Mouse (Mus musculus): ENCODE data around the gene Wdr70. TPM values are rescaled to one million over a fixed set of nuclear protein-coding genes. Genes with fewer than 3 reads are reported as not detected.

The Wdr70 gene
- total and polyA plus RNA-seq, 3 experiments: 21.9 to 37.1 (median 23.6) TPM

GRCm38 (mm10) chr15:8011418-8011817 is 87.6 kb downstream of the Wdr70 start:
- dilution Hi-C loops (cut with MboI; ENCODE audit: extremely low pct_ligation_motif_present, extremely low pct_unique_long_range_greater_than_20kb, low sequenced_read_pairs) (no loop called here), in situ Hi-C loops (cut with MboI; ENCODE audit: low pct_ligation_motif_present, low pct_unique_long_range_greater_than_20kb, low sequenced_read_pairs) (no loop called here)
- TF ChIP-seq CHD1 (IDR thresholded peaks at IDR 0.05; ENCODE audit: low read depth, low read length) (no peak), IRF4 (IDR thresholded peaks at IDR 0.05; ENCODE audit: low read depth, low read length) (no peak), MEF2A (IDR thresholded peaks at IDR 0.05; ENCODE audit: borderline replicate concordance, low read depth, low read length) (no peak), GABPA (IDR thresholded peaks at IDR 0.05; ENCODE audit: insufficient replicate concordance, low read depth, low read length) (no peak), TBP (conservative IDR thresholded peaks at IDR 0.05; ENCODE audit: low read depth, low read length) (no peak), POLR2AphosphoS2 (IDR thresholded peaks at IDR 0.05; ENCODE audit: low read depth, low read length) (no peak), CTCF (conservative IDR thresholded peaks at IDR 0.05 in 1 of 2, IDR thresholded peaks at IDR 0.05 in 1 of 2; ENCODE audit: low read depth in 2 of 2, low read length in 2 of 2) (no peak), ZNF384 (IDR thresholded peaks at IDR 0.05; ENCODE audit: low read depth, low read length) (no peak), E2F4 (IDR thresholded peaks at IDR 0.05; ENCODE audit: insufficient replicate concordance, low read depth, low read length) (no peak), EP300 (IDR thresholded peaks at IDR 0.05; ENCODE audit: low read length) (no peak), PAX5 (IDR thresholded peaks at IDR 0.05; ENCODE audit: low read length) (no peak), BHLHE40 (IDR thresholded peaks at IDR 0.05; ENCODE audit: low read depth, low read length) (no peak), MAZ (IDR thresholded peaks at IDR 0.05; ENCODE audit: low read depth, low read length) (no peak), TCF12 (IDR thresholded peaks at IDR 0.05; ENCODE audit: low read depth, low read length) (no peak)

GRCm38 (mm10) chr15:8007413-8007812 is 91.6 kb downstream of the Wdr70 start:
- H3K9me3 ChIP-seq (replicated peaks; ENCODE audit: low read length): no peaks in the 10 kb centered on the region
- H3K4me3 ChIP-seq (replicated peaks in 1 of 3; ENCODE audit: low read depth in 2 of 3, low read length in 2 of 3, poor library complexity in 1 of 3): no peak overlapping the region

More at GRCm38 (mm10) chr15:8011418-8011817, 87.6 kb downstream of the Wdr70 start:
- H3K4me1 ChIP-seq (ENCODE audit: control insufficient read depth in 1 of 2, insufficient read depth in 2 of 2): no peaks in the 10 kb centered on the region
- no peak overlapping the region for H3K4me3 ChIP-seq (replicated peaks in 1 of 3; ENCODE audit: low read depth in 2 of 3, low read length in 2 of 3, poor library complexity in 1 of 3)
- no peak overlapping the region for H3K4me2 ChIP-seq (ENCODE audit: insufficient read depth, low read depth, poor library complexity, severe bottlenecking)
- no peaks in the 10 kb centered on the region for H3K9me3 ChIP-seq (replicated peaks; ENCODE audit: low read length)
- H3K79me2 ChIP-seq (replicated peaks; ENCODE audit: control insufficient read depth, extremely low read depth, insufficient read depth, poor library complexity, severe bottlenecking): no peaks in the 10 kb centered on the region
- H3K27ac ChIP-seq (ENCODE audit: insufficient read depth, low read depth): no peak overlapping the region
- no peak overlapping the region for H3K9ac ChIP-seq (ENCODE audit: insufficient read depth, low read depth)
- H3K27me3 ChIP-seq (replicated peaks): no peaks in the 10 kb centered on the region
- DNase-seq (ENCODE audit: extremely low read depth): no peak
- peaks cover 0 to 21% of the 10 kb centered on the region in 2 experiments for H3K36me3 ChIP-seq (replicated peaks in 1 of 2; ENCODE audit: control insufficient read depth in 1 of 2, insufficient read depth in 1 of 2, low read length in 1 of 2)

More at GRCm38 (mm10) chr15:8007413-8007812, 91.6 kb downstream of the Wdr70 start:
- in situ Hi-C loops (cut with MboI; ENCODE audit: low pct_ligation_motif_present, low pct_unique_long_range_greater_than_20kb, low sequenced_read_pairs): no loop called here
- H3K4me2 ChIP-seq (ENCODE audit: insufficient read depth, low read depth, poor library complexity, severe bottlenecking): no peak overlapping the region
- H3K36me3 ChIP-seq (replicated peaks in 1 of 2; ENCODE audit: control insufficient read depth in 1 of 2, insufficient read depth in 1 of 2, low read length in 1 of 2): peaks cover 0 to 11% of the 10 kb centered on the region in 2 experiments
- dilution Hi-C loops (cut with MboI; ENCODE audit: extremely low pct_ligation_motif_present, extremely low pct_unique_long_range_greater_than_20kb, low sequenced_read_pairs): no loop called here
- H3K9ac ChIP-seq (ENCODE audit: insufficient read depth, low read depth): no peak overlapping the region
- no peak overlapping the region for H3K27ac ChIP-seq (ENCODE audit: insufficient read depth, low read depth)
- no peak for DNase-seq (ENCODE audit: extremely low read depth)
- no peaks in the 10 kb centered on the region for H3K79me2 ChIP-seq (replicated peaks; ENCODE audit: control insufficient read depth, extremely low read depth, insufficient read depth, poor library complexity, severe bottlenecking)
- H3K4me1 ChIP-seq (ENCODE audit: control insufficient read depth in 1 of 2, insufficient read depth in 2 of 2): no peaks in the 10 kb centered on the region
- no peak for TF ChIP-seq BHLHE40 (IDR thresholded peaks at IDR 0.05; ENCODE audit: low read depth, low read length)
- TF ChIP-seq JUND (conservative IDR thresholded peaks at IDR 0.05; ENCODE audit: low read depth, low read length): no peak
- no peak for TF ChIP-seq GABPA (IDR thresholded peaks at IDR 0.05; ENCODE audit: insufficient replicate concordance, low read depth, low read length)
- TF ChIP-seq JUN (IDR thresholded peaks at IDR 0.05; ENCODE audit: insufficient read depth, low read depth, low read length): no peak
- TF ChIP-seq ELF1 (IDR thresholded peaks at IDR 0.05; ENCODE audit: low read depth, low read length): no peak
- no peak for TF ChIP-seq ZMIZ1 (IDR thresholded peaks at IDR 0.05; ENCODE audit: low read depth, low read length)
- TF ChIP-seq RAD21 (IDR thresholded peaks at IDR 0.05; ENCODE audit: low read depth, low read length): no peak
- TF ChIP-seq HCFC1 (IDR thresholded peaks at IDR 0.05; ENCODE audit: low read depth, low read length): no peak
- TF ChIP-seq TCF12 (IDR thresholded peaks at IDR 0.05; ENCODE audit: low read depth, low read length): no peak
- TF ChIP-seq ETS1 (conservative IDR thresholded peaks at IDR 0.05; ENCODE audit: low read depth, low read length): no peak
- no peak for TF ChIP-seq MAFK (IDR thresholded peaks at IDR 0.05; ENCODE audit: insufficient replicate concordance, low read length)
- TF ChIP-seq CTCF (conservative IDR thresholded peaks at IDR 0.05 in 1 of 2, IDR thresholded peaks at IDR 0.05 in 1 of 2; ENCODE audit: low read depth in 2 of 2, low read length in 2 of 2): no peak
- no peak for TF ChIP-seq KAT2A (IDR thresholded peaks at IDR 0.05; ENCODE audit: insufficient replicate concordance, low read length)
- no peaks in the 10 kb centered on the region for H3K27me3 ChIP-seq (replicated peaks)
